Mouse (Mus musculus) lung, embryonic 15.5 days (tissue): ENCODE data around the gene Gm44790. TPM values are rescaled to one million over a fixed set of nuclear protein-coding genes. Genes with fewer than 3 reads are reported as not detected.

Source experiments
- polyA plus RNA-seq: library from polyadenylated mRNA; unstranded; fragments of >200 nt; fragmentation: Nextera tagmentation; extraction: Ambion mirVana; gene quantifications from 2 replicates; pipeline ENCODE4 v1.2.1, GENCODE M21; 2015

Gene Gm44790
- polyA plus RNA-seq, 1 experiment from 2014 or later = 1.3 TPM

Other genes with a start within 250 kb of the Gm44790 start
- 4.1 and 4.2 TPM in 2 replicates for gene Tgfa, start 231.4 kb upstream of the Gm44790 start, polyA plus RNA-seq
- 111 TPM in 2 replicates for gene Fam136a, start 61.0 kb upstream of the Gm44790 start, polyA plus RNA-seq
- 556 and 637 TPM in 2 replicates for gene Snrpg, start 55.4 kb upstream of the Gm44790 start, polyA plus RNA-seq
- gene Pcyox1, start 29.5 kb upstream of the Gm44790 start, polyA plus RNA-seq = 80.9 and 82.2 TPM in 2 replicates
- 179 and 191 TPM in 2 replicates for gene Tia1, start 22.4 kb upstream of the Gm44790 start, polyA plus RNA-seq
- gene C87436, start 11.7 kb downstream of the Gm44790 start, polyA plus RNA-seq = 20.9 and 22.1 TPM in 2 replicates
- gene Pcbp1, start 99.7 kb downstream of the Gm44790 start, polyA plus RNA-seq = 554 and 556 TPM in 2 replicates
- 1.0 TPM in 2 replicates for gene Asprv1, start 201.5 kb downstream of the Gm44790 start, polyA plus RNA-seq
- 12.8 and 13.1 TPM in 2 replicates for gene Mxd1, start 242.5 kb downstream of the Gm44790 start, polyA plus RNA-seq